Mouse (Mus musculus) embryonic facial prominence, embryonic 14.5 days (tissue): ENCODE results near the gene Prg2. TPM values are rescaled to one million over a fixed set of nuclear protein-coding genes. Genes with fewer than 3 reads are reported as not detected.

Experiments
- ATAC-seq: fragments of 200-750 bp; cut with Nextera tagmentation; 2 replicates; pipeline ENCODE4 v1.8.0; 2017; ENCODE audit warnings: low read depth, moderate number of reproducible peaks, moderate TSS enrichment
- DNase-seq: peaks from one replicate; pipeline ENCODE4 v3.0.0-alpha.2; 2015; ENCODE audit warnings: low spot score
- H3K27ac ChIP-seq: fragments of 300-500 bp; sonication (generic); replicated peaks from 2 replicates; pipeline ENCODE4 v1.5.1; 2014; ENCODE audit warnings: low read depth, mild to moderate bottlenecking, low read length, moderate library complexity
- H3K27me3 ChIP-seq: fragments of 300-500 bp; sonication (generic); replicated peaks from 2 replicates; pipeline ENCODE4 v1.6.1; 2014; ENCODE audit warnings: low read length; ENCODE audit not compliant: control insufficient read depth, insufficient read depth
- H3K36me3 ChIP-seq: fragments of 300-500 bp; sonication (generic); 2 replicates; pipeline ENCODE4 v1.6.1; 2014; ENCODE audit warnings: low read length, mixed read lengths; ENCODE audit not compliant: control insufficient read depth, insufficient read depth
- H3K4me1 ChIP-seq: fragments of 300-500 bp; sonication (generic); 2 replicates; pipeline ENCODE4 v1.6.1; 2014; ENCODE audit warnings: antibody characterized with exemption, low read length; ENCODE audit not compliant: control insufficient read depth, insufficient read depth
- H3K4me2 ChIP-seq: fragments of 300-500 bp; sonication (generic); 2 replicates; pipeline ENCODE4 v1.6.1; 2014; ENCODE audit warnings: low read depth, mild to moderate bottlenecking, low read length, moderate library complexity, mixed read lengths
- H3K4me3 ChIP-seq: fragments of 300-500 bp; sonication (generic); 2 replicates; pipeline ENCODE4 v1.5.1; 2014; ENCODE audit warnings: low read depth, mild to moderate bottlenecking, low read length
- H3K9ac ChIP-seq: fragments of 300-500 bp; sonication (generic); 2 replicates; pipeline ENCODE4 v1.6.1; 2014; ENCODE audit warnings: low read depth, mild to moderate bottlenecking, low read length, moderate library complexity, mixed read lengths
- H3K9me3 ChIP-seq: fragments of 300-500 bp; sonication (generic); 2 replicates; pipeline ENCODE4 v1.6.1; 2016; ENCODE audit warnings: low read length; ENCODE audit not compliant: control insufficient read depth
- WGBS: fragments of 180-500 bp; shearing (Covaris S2); extraction: QIAGEN DNeasy Blood & Tissue Kit; methylation state at CpG from one replicate; pipeline ENCODE4 v1.1.7; 2014; 5-methylcytosine and 5-hydroxymethylcytosine counted together
- polyA plus RNA-seq: library from polyadenylated mRNA; unstranded; fragments of >200 nt; fragmentation: Nextera tagmentation; extraction: Ambion mirVana; gene quantifications from 2 replicates; pipeline ENCODE4 v1.2.1, GENCODE M21; 2014

The Prg2 gene
- polyA plus RNA-seq, 1 experiment from 2014 or later, result not detected

DNA sequence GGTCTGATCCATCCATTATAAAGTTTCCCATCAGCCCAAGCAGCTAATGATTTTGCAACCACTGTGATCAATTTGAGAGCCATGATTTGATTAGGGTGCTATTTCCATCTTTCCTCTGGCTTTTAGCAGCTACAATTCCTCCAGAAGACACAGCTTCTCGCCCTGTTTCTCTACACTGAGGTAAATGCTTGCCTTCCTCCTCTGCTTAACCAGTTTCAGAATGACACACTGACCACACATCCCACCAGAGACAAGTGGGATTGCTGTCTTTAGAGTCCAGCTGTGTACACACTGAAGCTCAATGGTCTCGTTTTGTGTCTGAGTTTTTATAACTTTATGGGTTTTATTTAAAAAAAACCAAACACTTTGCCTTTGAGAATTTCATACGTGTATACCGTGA is 27.6 kb upstream of the Prg2 start:
- Histone ChIP-seq H3K27ac (no peak overlapping the region), H3K9me3 (no peaks in the 10 kb centered on the region), H3K36me3 (peaks cover 81% of the 10 kb centered on the region), H3K4me3 (no peak overlapping the region), H3K4me2 (no peak overlapping the region), H3K9ac (no peak overlapping the region), H3K4me1 (no peaks in the 10 kb centered on the region), H3K27me3 (no peaks in the 10 kb centered on the region)
- ATAC-seq (no peak), DNase-seq (no peak)
- 85% methylated on average over 4 of the region's 4 CpGs for WGBS

- 88% methylated on average over 9 of the region's 9 CpGs for WGBS
- Histone ChIP-seq H3K4me3 (no peak overlapping the region), H3K4me1 (no peaks in the 10 kb centered on the region), H3K9ac (no peak overlapping the region), H3K36me3 (peaks cover 63% of the 10 kb centered on the region), H3K9me3 (no peaks in the 10 kb centered on the region), H3K27ac (no peak overlapping the region), H3K27me3 (no peaks in the 10 kb centered on the region), H3K4me2 (no peak overlapping the region)
- no peak for ATAC-seq
- no peak for DNase-seq
Observed at GRCm38 (mm10) chr2:84955435-84955834, 24.8 kb upstream of the Prg2 start.

DNA sequence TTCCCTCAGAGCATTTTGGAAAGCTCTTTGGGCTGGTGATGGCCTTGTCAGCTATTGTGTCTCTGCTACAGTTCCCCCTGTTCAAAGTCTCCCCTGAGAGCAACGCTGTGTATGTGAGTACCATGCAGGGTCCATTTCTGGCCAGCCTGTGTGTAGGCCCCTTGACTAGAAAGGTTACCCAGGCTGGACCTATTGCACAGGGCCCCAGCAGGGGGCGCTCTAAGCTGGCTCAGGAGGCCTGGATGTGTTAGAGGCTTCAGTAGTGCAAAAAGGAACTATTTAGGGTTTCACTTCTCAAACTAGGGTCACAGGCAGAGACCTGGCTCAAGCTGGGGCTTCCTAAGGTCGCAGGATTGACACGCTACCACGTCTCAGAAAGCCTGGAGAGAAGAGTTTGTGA is 24.0 kb upstream of the Prg2 start:
- DNase-seq, result no peak
- Histone ChIP-seq H3K27me3 (no peaks in the 10 kb centered on the region), H3K9ac (no peak overlapping the region), H3K36me3 (peaks cover 54% of the 10 kb centered on the region), H3K4me2 (no peak overlapping the region), H3K9me3 (no peaks in the 10 kb centered on the region), H3K4me3 (no peak overlapping the region), H3K4me1 (no peaks in the 10 kb centered on the region), H3K27ac (no peak overlapping the region)
- 59% methylated on average over 5 of the region's 5 CpGs for WGBS
- ATAC-seq, result no peak

DNA sequence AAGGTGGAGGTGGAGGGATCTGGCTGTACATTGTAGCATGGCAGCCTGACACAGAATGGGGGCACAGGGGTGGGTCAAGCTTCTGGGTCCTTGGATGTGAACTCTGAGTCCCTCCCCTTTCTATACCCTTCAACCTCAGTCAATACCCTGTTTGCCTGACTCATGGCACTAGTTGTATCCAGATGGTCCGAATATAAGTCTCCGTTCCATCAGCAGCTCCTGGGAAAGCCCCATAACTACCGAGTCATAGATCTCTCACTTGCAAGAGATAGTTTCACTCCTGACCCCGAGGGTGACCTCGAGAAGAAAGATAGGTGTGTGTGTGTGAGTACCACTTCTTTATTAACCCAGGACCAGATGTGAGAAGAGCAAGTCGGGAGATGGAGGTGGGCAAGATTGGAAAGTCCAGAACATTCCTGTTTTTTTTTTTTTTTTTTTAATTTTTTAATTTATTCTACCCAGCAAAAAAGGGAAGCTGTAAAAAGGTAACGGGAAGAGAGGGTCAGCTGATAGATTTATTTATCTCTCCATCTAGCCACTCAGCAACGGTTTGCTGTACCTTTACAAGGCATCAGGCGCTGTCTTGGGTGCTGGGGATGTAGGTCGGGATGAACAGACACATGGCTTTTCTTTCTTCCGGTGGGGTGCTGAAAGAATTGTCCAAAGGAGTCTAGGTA is 21.5 kb upstream of the Prg2 start:
- no peaks in the 10 kb centered on the region for H3K9me3 ChIP-seq
- no peak overlapping the region for H3K27ac ChIP-seq
- H3K4me1 ChIP-seq, result no peaks in the 10 kb centered on the region
- DNase-seq (no peak), ATAC-seq (no peak)
- H3K9ac ChIP-seq, result no peak overlapping the region
- peaks cover 37% of the 10 kb centered on the region for H3K36me3 ChIP-seq
- 92% methylated on average over 11 of the region's 11 CpGs for WGBS
- H3K4me3 ChIP-seq, result no peak overlapping the region
- no peak overlapping the region for H3K4me2 ChIP-seq
- no peaks in the 10 kb centered on the region for H3K27me3 ChIP-seq

DNA sequence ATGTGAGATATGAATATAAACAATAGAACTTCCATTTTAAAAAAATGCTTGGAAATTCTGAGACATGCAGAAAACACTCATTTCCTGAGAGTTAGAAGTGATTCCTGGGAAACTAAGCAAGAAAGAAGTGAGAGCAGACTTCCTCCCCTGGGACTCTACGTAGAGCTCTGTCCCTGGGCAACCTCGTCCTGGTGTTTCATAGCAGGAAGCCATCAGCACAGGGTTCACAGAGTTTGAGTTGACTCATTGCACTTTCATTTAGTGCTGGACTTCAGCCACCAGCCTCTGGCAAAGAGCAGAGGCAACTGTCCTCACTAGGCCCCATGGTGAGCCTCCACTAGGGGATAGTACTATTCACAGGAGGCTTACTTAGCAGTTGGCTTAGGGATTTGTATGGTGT is 19.0 kb upstream of the Prg2 start:
- Histone ChIP-seq H3K4me3 (no peak overlapping the region), H3K9me3 (no peaks in the 10 kb centered on the region), H3K9ac (no peak overlapping the region), H3K36me3 (peaks cover 18% of the 10 kb centered on the region), H3K4me1 (no peaks in the 10 kb centered on the region), H3K27me3 (no peaks in the 10 kb centered on the region), H3K27ac (no peak overlapping the region), H3K4me2 (no peak overlapping the region)
- DNase-seq, result peak; percentile 38
- ATAC-seq, result no peak
- WGBS, result 49% methylated on average over 2 of the region's 2 CpGs

DNA sequence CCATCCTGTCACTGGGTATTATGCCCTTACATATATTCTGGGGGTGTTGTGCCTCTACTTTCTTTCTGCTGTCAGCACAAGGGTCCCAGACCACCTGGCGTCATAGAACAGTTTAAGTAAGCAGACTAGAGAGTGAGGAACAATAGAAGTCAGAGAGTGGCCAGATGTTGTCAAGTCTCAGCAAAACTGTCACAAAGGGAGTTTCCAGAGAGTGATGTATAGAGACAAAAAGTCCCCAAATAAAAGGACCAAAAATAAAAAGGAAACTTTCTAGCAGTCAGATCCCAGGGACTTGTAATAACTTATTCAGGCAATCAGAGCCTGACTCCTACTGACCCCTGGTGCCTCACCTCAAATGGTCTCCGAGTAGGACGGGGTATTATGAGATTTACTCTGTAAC is 18.4 kb upstream of the Prg2 start:
- Histone ChIP-seq H3K4me1 (no peaks in the 10 kb centered on the region), H3K4me2 (no peak overlapping the region), H3K27ac (no peak overlapping the region), H3K36me3 (peaks cover 13% of the 10 kb centered on the region), H3K9me3 (no peaks in the 10 kb centered on the region), H3K4me3 (no peak overlapping the region), H3K9ac (no peak overlapping the region), H3K27me3 (no peaks in the 10 kb centered on the region)
- DNase-seq (no peak), ATAC-seq (no peak)
- 81% methylated on average over 3 of the region's 3 CpGs for WGBS

- DNase-seq (no peak), ATAC-seq (no peak)
- Histone ChIP-seq H3K9me3 (no peaks in the 10 kb centered on the region), H3K27me3 (no peaks in the 10 kb centered on the region), H3K4me1 (no peaks in the 10 kb centered on the region), H3K9ac (no peak overlapping the region), H3K36me3 (peaks cover 5% of the 10 kb centered on the region), H3K4me2 (no peak overlapping the region), H3K4me3 (no peak overlapping the region), H3K27ac (no peak overlapping the region)
- 35% methylated on average over 6 of the region's 6 CpGs for WGBS
Observed at GRCm38 (mm10) chr2:84962906-84963507, 17.3 kb upstream of the Prg2 start.

DNA sequence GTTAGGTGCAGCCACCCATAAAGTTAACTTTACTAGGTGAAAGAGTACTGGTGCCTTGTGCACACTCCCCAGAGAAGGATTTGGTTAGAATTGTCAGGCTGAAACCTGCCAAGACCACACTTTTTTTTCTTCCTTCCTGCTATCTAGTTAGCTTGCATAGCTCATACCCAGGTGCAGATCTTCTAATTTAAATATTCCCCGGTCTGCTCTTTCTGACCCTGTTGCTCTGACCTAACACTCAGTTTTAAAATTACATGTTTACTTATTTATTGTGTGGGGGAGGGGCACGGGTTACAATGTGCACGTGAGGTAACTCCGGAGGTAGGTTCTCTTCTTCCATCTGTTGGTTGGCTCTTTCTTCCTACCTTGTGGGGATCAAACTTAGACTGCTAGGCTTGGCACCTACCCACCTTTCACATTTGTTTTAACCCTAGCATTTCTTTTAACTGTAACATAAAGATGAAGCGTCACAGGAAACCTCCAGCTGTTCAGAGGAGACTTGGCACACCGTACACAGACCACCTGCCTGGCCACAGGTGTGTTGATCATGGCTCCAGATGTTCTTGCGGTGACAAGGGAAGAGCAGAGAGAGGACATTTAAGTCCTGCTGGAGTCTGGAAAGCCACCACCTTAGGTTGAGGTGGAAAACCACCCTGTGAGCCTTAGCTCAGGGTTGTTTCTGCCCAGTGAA is 16.0 kb upstream of the Prg2 start:
- ATAC-seq, result no peak
- DNase-seq, result no peak
- 85% methylated on average over 7 of the region's 7 CpGs for WGBS

More for the DNA sequence above, 16.0 kb upstream of the Prg2 start:
- H3K4me2 ChIP-seq, result no peak overlapping the region
- H3K36me3 ChIP-seq, result no peaks in the 10 kb centered on the region
- H3K4me1 ChIP-seq, result no peaks in the 10 kb centered on the region
- H3K27me3 ChIP-seq, result no peaks in the 10 kb centered on the region
- no peak overlapping the region for H3K4me3 ChIP-seq
- H3K27ac ChIP-seq, result no peak overlapping the region
- H3K9me3 ChIP-seq, result no peaks in the 10 kb centered on the region
- no peak overlapping the region for H3K9ac ChIP-seq
